Mouse (Mus musculus) CH12F3 (cell line): Measurements from ENCODE around the gene B4galt2.

Experiments
- in situ Hi-C: fragments of 300-500 bp; cut with MboI; formaldehyde crosslinking; loops from 2 replicates; pipeline ENCODE4 v1.14.3; 2020; ENCODE audit warnings: low sequenced_read_pairs

The B4galt2 gene

GRCm38 (mm10) chr4:117839366-117839765 lies 43.9 kb downstream of the B4galt2 start:
- in situ Hi-C loops: no loop called here

- in situ Hi-C loops: no loop called here
Observed at GRCm38 (mm10) chr4:117837271-117837670, 46.0 kb downstream of the B4galt2 start.

GRCm38 (mm10) chr4:117836204-117836767 lies 47.0 kb downstream of the B4galt2 start:
- in situ Hi-C loops: no loop called here

GRCm38 (mm10) chr4:117835531-117836111 lies 47.7 kb downstream of the B4galt2 start:
- in situ Hi-C loops: no loop called here

- in situ Hi-C loops: no loop called here
Observed at GRCm38 (mm10) chr4:117834845-117835530, 48.3 kb downstream of the B4galt2 start.

- in situ Hi-C loops: no loop called here
Observed at GRCm38 (mm10) chr4:117834457-117834844, 48.8 kb downstream of the B4galt2 start, which contains the start of gene Slc6a9. TSS of gene Slc6a9 (plus strand) at chr4:117834506.

GRCm38 (mm10) chr4:117831920-117832691 lies 51.2 kb downstream of the B4galt2 start:
- in situ Hi-C loops: no loop called here

- in situ Hi-C loops: no loop called here
Observed at GRCm38 (mm10) chr4:117831499-117831898, 51.8 kb downstream of the B4galt2 start.

- in situ Hi-C loops: no loop called here
Observed at GRCm38 (mm10) chr4:117830801-117831200, 52.5 kb downstream of the B4galt2 start.

GRCm38 (mm10) chr4:117830124-117830551 lies 53.1 kb downstream of the B4galt2 start:
- in situ Hi-C loops: no loop called here

- in situ Hi-C loops: no loop called here
Observed at GRCm38 (mm10) chr4:117829260-117830123, 53.8 kb downstream of the B4galt2 start.

- in situ Hi-C loops: no loop called here
Observed at GRCm38 (mm10) chr4:117828572-117829145, 54.6 kb downstream of the B4galt2 start.
